Mouse (Mus musculus): ENCODE data around the gene Gm13178. TPM values are rescaled to one million over a fixed set of nuclear protein-coding genes. Genes with fewer than 3 reads are reported as not detected.

Gm13178 gene
- total RNA-seq (2021), result under 1 TPM in 1 of 2 experiments, not detected in 1; 0.64 TPM

DNA sequence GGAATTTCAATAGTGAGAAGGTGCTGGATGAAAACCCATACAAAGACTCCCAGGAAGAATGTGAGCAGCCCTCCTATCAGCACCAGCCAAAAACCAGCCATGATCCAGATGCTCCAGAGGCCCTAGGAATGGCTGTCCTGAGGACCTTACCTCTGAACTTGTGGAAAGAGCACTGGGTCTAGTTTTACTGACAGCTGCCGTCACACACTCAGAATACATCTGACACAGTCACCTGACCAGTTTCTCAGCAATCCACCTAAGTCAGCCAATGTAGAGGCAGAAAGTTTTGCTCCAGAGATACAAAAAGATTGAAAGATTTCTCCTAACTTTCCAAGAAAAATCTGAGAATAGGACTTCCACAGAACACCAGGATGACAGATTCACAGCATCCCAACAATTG lies at the start of gene Gm13178:
Gene Gm13178 (minus strand): TSS at position 101 of the 400 bp plus-strand sequence.
- intact Hi-C loops (cut with DNase I), result no loop called here
- no peak for DNase-seq

DNA sequence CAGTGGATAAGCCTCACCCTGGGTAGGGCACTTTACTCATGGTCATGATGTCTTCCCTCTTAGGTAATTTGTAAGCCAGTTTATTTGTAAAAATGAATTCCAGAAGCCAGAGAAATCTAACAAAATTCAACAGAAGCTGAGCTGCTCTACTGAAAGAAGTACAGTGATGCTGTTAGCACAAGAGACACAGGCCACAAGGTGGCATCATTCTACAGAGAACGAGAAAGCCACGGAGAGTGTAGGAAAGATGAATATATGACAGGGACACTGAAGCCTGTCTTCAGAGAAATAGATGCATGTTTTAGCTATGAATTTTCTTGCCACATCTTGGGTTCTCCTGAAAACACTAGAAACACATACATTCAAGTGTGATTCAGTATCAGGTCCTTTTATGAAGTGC lies 44.5 kb upstream of the Gm13178 start:
- DNase-seq, result peak; percentile 62
- intact Hi-C loops (cut with DNase I), result loop anchor here (5.0 to 10.0 kb wide), 2 partner anchors 107 to 519 kb away; no protein-coding TSS in a partner anchor

DNA sequence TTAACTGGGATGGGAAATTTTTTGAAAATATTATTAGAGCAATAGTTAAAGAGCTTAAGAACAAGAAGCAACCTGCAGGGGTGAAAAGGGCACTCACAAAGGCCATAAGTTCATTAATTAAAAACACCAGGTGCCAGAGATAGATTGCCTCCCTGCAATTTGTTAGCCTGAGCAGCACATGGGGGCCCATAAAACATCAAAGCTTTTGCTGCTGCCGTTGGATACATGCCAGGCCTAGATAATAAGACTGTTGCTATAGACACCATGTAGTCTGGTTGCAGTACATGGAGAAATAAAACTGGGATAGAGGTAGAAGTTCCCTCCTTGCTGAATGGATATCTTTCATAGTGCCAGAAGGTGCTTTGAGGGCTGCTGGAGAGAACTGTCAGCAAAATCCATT lies 27.9 kb upstream of the Gm13178 start:
- no peak for DNase-seq
- intact Hi-C loops (cut with DNase I), result no loop called here

DNA sequence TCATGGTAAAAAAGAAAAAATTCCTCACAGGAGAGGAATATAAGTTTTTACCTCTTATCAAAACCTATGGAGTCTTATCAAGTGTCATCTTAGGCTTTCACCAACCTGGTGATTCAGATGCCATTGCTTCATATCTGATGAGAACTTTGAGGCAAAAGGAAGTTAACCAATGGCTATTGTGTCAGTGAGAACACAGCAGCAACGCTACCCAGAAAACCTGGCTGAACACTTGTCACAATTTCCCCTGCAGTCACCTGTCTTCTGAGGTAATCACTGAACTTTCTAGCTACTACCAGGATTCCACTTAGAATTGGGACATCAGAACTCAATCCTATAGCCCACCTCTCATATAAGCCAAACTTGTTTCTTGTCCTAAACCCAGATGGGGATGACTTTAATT lies 1.5 kb downstream of the Gm13178 start:
- DNase-seq, result no peak
- intact Hi-C loops (cut with DNase I), result no loop called here

DNA sequence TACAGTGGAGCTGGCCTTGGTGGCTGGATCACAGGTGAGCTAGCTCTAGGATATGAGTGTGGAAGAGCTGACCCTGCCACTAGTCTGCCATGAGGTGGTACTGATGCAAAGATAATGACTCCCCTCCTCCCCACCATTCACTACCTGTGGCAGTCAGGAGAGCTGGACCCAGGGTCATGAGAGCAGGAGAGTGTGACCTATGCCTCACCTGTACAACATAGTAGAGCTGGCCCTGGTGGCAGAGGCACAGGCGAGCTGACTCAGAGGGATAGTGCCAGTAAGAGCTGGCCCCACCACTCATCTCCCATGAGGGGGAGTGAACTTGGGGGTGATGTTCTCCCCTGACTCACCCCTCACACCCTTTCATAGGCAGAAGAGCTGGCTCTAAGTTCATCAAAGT lies 2.9 kb downstream of the Gm13178 start:
- intact Hi-C loops (cut with DNase I), result no loop called here
- DNase-seq, result no peak

DNA sequence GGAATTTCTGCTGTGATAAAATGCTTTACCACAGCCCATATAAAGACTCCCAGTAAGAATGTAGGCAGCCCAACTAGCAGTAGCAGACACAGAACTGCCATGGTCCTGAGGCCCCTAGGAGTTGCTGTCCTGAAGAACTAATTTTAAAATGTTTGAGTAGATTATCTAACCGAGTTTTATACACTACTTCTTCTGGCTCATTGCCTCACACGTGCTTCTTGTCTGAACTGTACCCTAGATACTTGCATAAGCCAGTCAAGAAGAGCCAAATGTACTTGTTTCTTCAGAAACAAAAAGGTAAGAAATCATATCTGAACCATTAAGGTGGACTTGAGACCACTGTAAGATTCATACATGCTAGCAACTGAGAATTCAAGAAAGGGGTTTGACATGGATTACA lies 34.9 kb downstream of the Gm13178 start, which contains the start of gene Gm436:
Gene Gm436 (minus strand): TSS at position 101 of the 400 bp plus-strand sequence.
- intact Hi-C loops (cut with DNase I), result no loop called here
- no peak for DNase-seq

Other genes with a start within 250 kb of the Gm13178 start
- not detected for gene 9430007A20Rik, start 201.6 kb downstream of the Gm13178 start, total RNA-seq (2021)
- not detected for gene Gm13124, start 156.3 kb downstream of the Gm13178 start, total RNA-seq (2021)
- gene Aadacl4, start 107.7 kb downstream of the Gm13178 start, total RNA-seq (2021), result not detected
- gene Gm436, start 35.0 kb downstream of the Gm13178 start, total RNA-seq (2021), result not detected
- gene Gm438, start 65.2 kb upstream of the Gm13178 start, total RNA-seq (2021), result not detected
- 10 to 100 TPM; 16.4 to 22.8 TPM for gene Dhrs3, start 171.4 kb upstream of the Gm13178 start, total RNA-seq (2021)

All from left cerebral cortex, postnatal 4 days (tissue).